Mouse (Mus musculus): ENCODE results near the gene Hivep3.

DNA sequence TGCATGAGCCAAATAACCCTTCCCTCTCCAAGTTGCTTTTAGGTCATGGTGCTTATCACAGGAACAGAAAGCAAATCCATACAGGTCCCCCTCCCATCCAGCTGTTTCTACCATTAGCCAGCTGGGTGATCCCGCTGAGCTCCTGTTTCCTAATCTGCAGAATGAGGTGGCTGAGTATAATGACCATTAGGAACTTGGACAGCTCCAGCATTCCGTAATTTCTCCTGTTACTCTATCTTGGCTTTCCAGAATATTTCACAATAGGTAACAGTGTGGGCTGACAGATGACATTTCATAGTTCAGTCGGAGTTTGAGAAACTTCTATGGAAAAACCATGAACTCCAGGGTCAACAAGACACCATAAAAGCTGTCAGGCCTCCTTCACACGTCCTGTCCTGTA lies 148.8 kb downstream of the Hivep3 start:
- TF ChIP-seq ZC3H11A (IDR thresholded peaks at IDR 0.05; ENCODE audit: low read depth, low read length) (no peak), POLR2A (IDR thresholded peaks at IDR 0.05; ENCODE audit: control insufficient read depth in 1 of 2, insufficient read depth in 1 of 2, low read depth in 1 of 2, low read length in 2 of 2, poor library complexity in 1 of 2) (no peak), CTCF (IDR thresholded peaks at IDR 0.05 in 2 of 3, conservative IDR thresholded peaks at IDR 0.05 in 1 of 3; ENCODE audit: control insufficient read depth in 1 of 3, insufficient read depth in 1 of 3, low read depth in 2 of 3, low read length in 3 of 3, poor library complexity in 1 of 3, severe bottlenecking in 1 of 3) (no peak), USF2 (IDR thresholded peaks at IDR 0.05; ENCODE audit: borderline replicate concordance in 1 of 2, insufficient read depth in 1 of 2, low read depth in 1 of 2, low read length in 2 of 2) (no peak), CHD1 (IDR thresholded peaks at IDR 0.05; ENCODE audit: low read depth, low read length) (no peak), TCF12 (IDR thresholded peaks at IDR 0.05; ENCODE audit: low read depth, low read length) (no peak), MAZ (IDR thresholded peaks at IDR 0.05; ENCODE audit: low read depth, low read length) (no peak), ELF1 (IDR thresholded peaks at IDR 0.05; ENCODE audit: low read depth, low read length) (no peak), CHD2 (IDR thresholded peaks at IDR 0.05; ENCODE audit: low read length) (no peak), MAX (IDR thresholded peaks at IDR 0.05; ENCODE audit: low read length) (no peak)

Measured in MEL (cell line).